ENCODE assay signal across 14 mouse cellular contexts in the genomic region with DNA sequence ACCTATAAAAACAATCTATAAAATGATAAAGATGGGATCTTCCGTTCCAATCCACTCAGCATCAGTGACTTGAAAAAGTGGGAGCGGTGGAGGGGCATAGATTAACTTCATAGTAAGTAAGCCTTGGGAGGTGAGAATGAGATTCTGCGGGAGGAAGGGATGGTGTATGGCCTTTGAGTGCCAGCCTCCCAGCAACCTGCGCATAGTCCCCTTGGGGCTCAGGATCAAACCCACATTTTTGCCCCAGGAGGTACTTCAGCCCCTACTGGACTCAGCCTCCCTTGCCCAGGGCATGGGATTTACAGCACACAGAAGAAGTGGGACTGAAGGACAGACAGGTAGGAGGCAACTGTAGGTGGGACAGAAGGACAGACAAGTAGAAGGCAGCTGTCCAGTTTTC. TPM values are rescaled to one million over a fixed set of nuclear protein-coding genes. Genes with fewer than 3 reads are reported as not detected.
DNase-seq lines count a peak whose midpoint lies in the region; ATAC-seq and TF ChIP-seq lines count a peak whose summit lies in the region.
"Had no signal": no experiment of that assay in that cellular context is flagged by ENCODE, and none has a peak within 500 bp of the region (broad histone marks: within the 10 kb centered on the region; RNA-seq: fewer than 3 reads in every experiment).

No protein-coding gene starts in this region.

- H3K36me3 ChIP-seq in heart, embryonic 13.5 days = no peaks in the 10 kb centered on the region
- H3K36me3 ChIP-seq in lung, postnatal 0 days (ENCODE audit: insufficient read depth, low read length) = no peaks in the 10 kb centered on the region
- no peaks in the 10 kb centered on the region for H3K36me3 ChIP-seq in liver, embryonic 13.5 days
- H3K36me3 ChIP-seq in small intestine, adult 2 months (ENCODE audit: control insufficient read depth, insufficient read depth, low read length) = no peaks in the 10 kb centered on the region
- H3K36me3 ChIP-seq: limb, embryonic 12.5 days had no signal

- H3K4me1 ChIP-seq in heart, embryonic 13.5 days = peaks cover 73% of the 10 kb centered on the region
- H3K4me1 ChIP-seq in lung, postnatal 0 days (ENCODE audit: insufficient read depth, low read depth, low read length) = peaks cover 8% of the 10 kb centered on the region; the same call in 1 of the 2 replicates
- peaks cover 26% of the 10 kb centered on the region for H3K4me1 ChIP-seq in liver, embryonic 13.5 days (replicated peaks)
- H3K4me1 ChIP-seq in small intestine, adult 2 months (ENCODE audit: control insufficient read depth, insufficient read depth, insufficient read length, low read length) = no peaks in the 10 kb centered on the region

- ATAC-seq in heart, embryonic 13.5 days (ENCODE audit: extremely low read depth, insufficient number of reproducible peaks, low FRiP score, low TSS enrichment) = no peak
- no peak for ATAC-seq in lung, postnatal 0 days
- ATAC-seq in liver, embryonic 13.5 days (ENCODE audit: low read depth) = no peak
- ATAC-seq: CD4-positive, CD25-positive, alpha-beta regulatory T cell, adult 4 months had no signal

- WGBS in heart, embryonic 13.5 days = 66% methylated on average over 4 of the region's 4 CpGs
- 65% methylated on average over 4 of the region's 4 CpGs for WGBS in lung, postnatal 0 days
- WGBS in liver, embryonic 13.5 days (ENCODE audit: insufficient replicate concordance) = 59% methylated on average over 4 of the region's 4 CpGs
- 83% methylated on average over 4 of the region's 4 CpGs for WGBS in small intestine, adult 2 months

- peak overlapping the region; percentile 92; the same call in 1 of the 2 replicates for H3K9ac ChIP-seq in heart, embryonic 13.5 days
- no peak overlapping the region for H3K9ac ChIP-seq in lung, postnatal 0 days (replicated peaks; ENCODE audit: low read depth)
- H3K9ac ChIP-seq in liver, embryonic 13.5 days = no peak overlapping the region
- H3K9ac ChIP-seq: limb, embryonic 12.5 days had no signal

- TF ChIP-seq EP300 in lung, postnatal 0 days (IDR thresholded peaks at IDR 0.05) = no peak

- TF ChIP-seq CTCF in lung, postnatal 0 days (IDR thresholded peaks at IDR 0.05) = no peak
- no peak for TF ChIP-seq CTCF in small intestine, adult 2 months (IDR thresholded peaks at IDR 0.05; ENCODE audit: extremely low read depth, insufficient read length, insufficient replicate concordance, low read depth, low read length)

- no peak for TF ChIP-seq POLR2A in small intestine, adult 2 months (IDR thresholded peaks at IDR 0.05; ENCODE audit: low read depth, low read length)

- DNase-seq in heart, adult 8-10 months (ENCODE audit: low spot score) = no peak
- no peak for DNase-seq in lung, postnatal 0 days (ENCODE audit: low spot score)
- DNase-seq in lung, postnatal 36 days = no peak
- DNase-seq in liver, embryonic 13.5 days = no peak
- no peak for DNase-seq in adrenal gland, postnatal 25 days
- no peak for DNase-seq in adrenal gland, postnatal 10 days
- DNase-seq: heart, postnatal 14 days had no signal

- no peak overlapping the region; the same call in 1 of the 2 replicates for H3K4me2 ChIP-seq in heart, embryonic 13.5 days
- H3K4me2 ChIP-seq in lung, postnatal 0 days (replicated peaks; ENCODE audit: low read depth, low read length) = peak overlapping the region; percentile 89; the same call in 1 of the 2 replicates
- H3K4me2 ChIP-seq in liver, embryonic 13.5 days = peak overlapping the region; percentile 70

- no peak overlapping the region for H3K4me3 ChIP-seq in heart, embryonic 13.5 days
- H3K4me3 ChIP-seq in lung, postnatal 0 days (ENCODE audit: low read depth, low read length) = no peak overlapping the region
- H3K4me3 ChIP-seq in liver, embryonic 13.5 days (replicated peaks) = no peak overlapping the region; the same call in 1 of the 2 replicates
- H3K4me3 ChIP-seq in small intestine, adult 2 months (ENCODE audit: low read depth, low read length) = no peak overlapping the region; the same call in 1 of the 2 replicates

- H3K27ac ChIP-seq in heart, embryonic 13.5 days (replicated peaks) = 0 out of 2 replicates have a peak overlapping the region, but pooled peaks have one; percentile 9
- H3K27ac ChIP-seq in lung, postnatal 0 days (ENCODE audit: low read length) = no peak overlapping the region
- peak overlapping the region; percentile 7; the same call in 1 of the 2 replicates for H3K27ac ChIP-seq in liver, embryonic 13.5 days
- H3K27ac ChIP-seq in small intestine, adult 2 months (ENCODE audit: insufficient read depth, low read depth, low read length) = peak overlapping the region; percentile 43; the same call in 1 of the 2 replicates
- H3K27ac ChIP-seq: limb, embryonic 12.5 days had no signal

- no peaks in the 10 kb centered on the region for H3K27me3 ChIP-seq in heart, embryonic 13.5 days (replicated peaks)
- H3K27me3 ChIP-seq in lung, postnatal 0 days (replicated peaks; ENCODE audit: insufficient read depth, low read length) = no peaks in the 10 kb centered on the region
- H3K27me3 ChIP-seq in liver, embryonic 13.5 days = peaks cover 34% of the 10 kb centered on the region
- peaks cover 11% of the 10 kb centered on the region for H3K27me3 ChIP-seq in small intestine, adult 2 months (ENCODE audit: control insufficient read depth, insufficient read depth, low read length)

- no peaks in the 10 kb centered on the region for H3K9me3 ChIP-seq in heart, embryonic 13.5 days
- no peaks in the 10 kb centered on the region for H3K9me3 ChIP-seq in lung, postnatal 0 days (ENCODE audit: low read length)
- H3K9me3 ChIP-seq in liver, embryonic 13.5 days (replicated peaks) = no peaks in the 10 kb centered on the region
- H3K9me3 ChIP-seq: limb, embryonic 12.5 days had no signal

RNA-seq across cellular contexts. Expression of a gene that starts 2.6 kb away (rescaled TPM):
- polyA plus RNA-seq in heart, embryonic 13.5 days (2015; fragmentation: Nextera tagmentation; extraction: Ambion mirVana) = 14.4 and 17.6 TPM in 2 replicates
- total RNA-seq in heart, adult 8-10 months (2022) = 10 to 100 TPM; 28.9 to 35.2 (median 30.0) TPM
- 30.1 and 35.4 TPM in 2 replicates for polyA plus RNA-seq in lung, postnatal 0 days (2015; fragmentation: Nextera tagmentation; extraction: Ambion mirVana)
- 18.1 and 20.4 TPM in 2 replicates for polyA plus RNA-seq in liver, embryonic 13.5 days (2015; fragmentation: Nextera tagmentation; extraction: Ambion mirVana)
- polyA plus RNA-seq in small intestine, adult 2 months (2012; rRNA removed) = 14.1 and 16.0 TPM in 2 replicates
- 46.7 and 58.4 TPM in 2 replicates for total RNA-seq in adrenal gland, postnatal 25 days (2021)
- 10 to 100 TPM; 44.6 to 56.1 TPM for total RNA-seq in adrenal gland, postnatal 10 days (2021)

RNA-seq across cellular contexts. Expression of a gene that starts 58.8 kb away (rescaled TPM):
- not detected in 2 replicates for polyA plus RNA-seq in heart, embryonic 13.5 days (2015; fragmentation: Nextera tagmentation; extraction: Ambion mirVana)
- total RNA-seq in heart, adult 8-10 months (2022) = under 1 TPM in 2 of 4 experiments, not detected in 2; 0.16 to 0.22 TPM
- polyA plus RNA-seq in lung, postnatal 0 days (2015; fragmentation: Nextera tagmentation; extraction: Ambion mirVana) = not detected in 2 replicates
- 0.06 TPM in 1 of 2 replicates, not detected in the other for polyA plus RNA-seq in liver, embryonic 13.5 days (2015; fragmentation: Nextera tagmentation; extraction: Ambion mirVana)
- polyA plus RNA-seq in small intestine, adult 2 months (2012; rRNA removed) = not detected in 2 replicates
- total RNA-seq in adrenal gland, postnatal 25 days (2021) = not detected in 2 replicates
- not detected for total RNA-seq in adrenal gland, postnatal 10 days (2021)
- total RNA-seq: adrenal gland, postnatal 14 days; megakaryocyte progenitor cell, adult 5-6 weeks had no signal
- polyA plus RNA-seq: CD4-positive, CD25-positive, alpha-beta regulatory T cell, adult 4 months; large intestine, adult 2 months; limb, embryonic 12.5 days had no signal
